Mouse (Mus musculus): ENCODE measurements around the gene Cpne1. TPM values are rescaled to one million over a fixed set of nuclear protein-coding genes. Genes with fewer than 3 reads are reported as not detected.

Cpne1 gene
- polyA plus RNA-seq, 1 experiment from 2014 or later = 67.0 TPM

GRCm38 (mm10) chr2:156071236-156071635 is 40.5 kb downstream of the Cpne1 start:
- H3K9me3 ChIP-seq (replicated peaks) = no peaks in the 10 kb centered on the region
- H3K4me1 ChIP-seq = peaks cover 11% of the 10 kb centered on the region
- 96% methylated on average over 10 of the region's 10 CpGs for WGBS
- H3K27ac ChIP-seq (replicated peaks) = no peak overlapping the region
- no peak for DNase-seq (ENCODE audit: low spot score)
- H3K36me3 ChIP-seq = peaks cover 95% of the 10 kb centered on the region
- no peak overlapping the region for H3K4me3 ChIP-seq
- H3K27me3 ChIP-seq (ENCODE audit: low read depth, poor library complexity, severe bottlenecking) = peaks cover 2% of the 10 kb centered on the region; the same call in 1 of the 2 replicates

GRCm38 (mm10) chr2:156067916-156068315 is 43.8 kb downstream of the Cpne1 start:
- Histone ChIP-seq H3K4me1 (peaks cover 25% of the 10 kb centered on the region), H3K36me3 (peaks cover 62% of the 10 kb centered on the region), H3K27ac (replicated peaks) (no peak overlapping the region), H3K27me3 (ENCODE audit: low read depth, poor library complexity, severe bottlenecking) (peaks cover 4% of the 10 kb centered on the region; the same call in 1 of the 2 replicates), H3K9me3 (replicated peaks) (no peaks in the 10 kb centered on the region), H3K4me3 (no peak overlapping the region)
- DNase-seq (ENCODE audit: low spot score) = no peak
- 93% methylated on average over 10 of the region's 10 CpGs for WGBS

- H3K27ac ChIP-seq (replicated peaks) = peak overlapping the region; percentile 95
- no peaks in the 10 kb centered on the region for H3K9me3 ChIP-seq (replicated peaks)
- no peak for DNase-seq (ENCODE audit: low spot score)
- peak overlapping the region; percentile 73 for H3K4me3 ChIP-seq
- H3K27me3 ChIP-seq (ENCODE audit: low read depth, poor library complexity, severe bottlenecking) = peaks cover 4% of the 10 kb centered on the region; the same call in 1 of the 2 replicates
- peaks cover 44% of the 10 kb centered on the region for H3K36me3 ChIP-seq
- H3K4me1 ChIP-seq = peaks cover 25% of the 10 kb centered on the region
- WGBS = 39% methylated on average over 10 of the region's 10 CpGs
Measured at GRCm38 (mm10) chr2:156066126-156066525, 45.6 kb downstream of the Cpne1 start.

- H3K27ac ChIP-seq (replicated peaks) = peak within 1 kb of the TSS; percentile 95
- H3K36me3 ChIP-seq = peaks cover 36% of the 10 kb centered on the region
- WGBS = under 1% methylated on average over 81 of the region's 81 CpGs
- H3K27me3 ChIP-seq (ENCODE audit: low read depth, poor library complexity, severe bottlenecking) = peaks cover 4% of the 10 kb centered on the region; the same call in 1 of the 2 replicates
- H3K4me1 ChIP-seq = peaks cover 25% of the 10 kb centered on the region
- no peaks in the 10 kb centered on the region for H3K9me3 ChIP-seq (replicated peaks)
- peak; percentile 87 for DNase-seq (ENCODE audit: low spot score)
- peak within 1 kb of the TSS; percentile 73 for H3K4me3 ChIP-seq
Measured at GRCm38 (mm10) chr2:156065099-156066041, 46.4 kb downstream of the Cpne1 start, which contains the start of gene Spag4. Gene Spag4 (plus strand): TSS chr2:156065175.

- Histone ChIP-seq H3K27ac (replicated peaks) (no peak within 1 kb of the TSS), H3K9me3 (replicated peaks) (no peaks in the 10 kb centered on the region), H3K4me1 (no peaks in the 10 kb centered on the region), H3K36me3 (no peaks in the 10 kb centered on the region), H3K4me3 (no peak within 1 kb of the TSS), H3K27me3 (ENCODE audit: low read depth, poor library complexity, severe bottlenecking) (peaks cover 16% of the 10 kb centered on the region)
- DNase-seq (ENCODE audit: low spot score) = no peak
- 88% methylated on average over 9 of the region's 9 CpGs for WGBS
Measured at GRCm38 (mm10) chr2:156052816-156053215, 58.9 kb downstream of the Cpne1 start, which contains the start of gene Fer1l4. Gene Fer1l4 (minus strand): TSS chr2:156052947.

- no peaks in the 10 kb centered on the region for H3K4me1 ChIP-seq
- no peak for DNase-seq (ENCODE audit: low spot score)
Measured at GRCm38 (mm10) chr2:156047929-156048328, 63.8 kb downstream of the Cpne1 start.

GRCm38 (mm10) chr2:156042903-156043302 is 68.9 kb downstream of the Cpne1 start:
- no peak for DNase-seq (ENCODE audit: low spot score)
- Histone ChIP-seq H3K4me3 (no peak overlapping the region), H3K27ac (replicated peaks) (no peak overlapping the region), H3K27me3 (ENCODE audit: low read depth, poor library complexity, severe bottlenecking) (peaks cover 11% of the 10 kb centered on the region), H3K36me3 (no peaks in the 10 kb centered on the region), H3K4me1 (no peaks in the 10 kb centered on the region), H3K9me3 (replicated peaks) (no peaks in the 10 kb centered on the region)
- 86% methylated on average over 8 of the region's 8 CpGs for WGBS

More at GRCm38 (mm10) chr2:156047929-156048328, 63.8 kb downstream of the Cpne1 start:
- H3K27me3 ChIP-seq (ENCODE audit: low read depth, poor library complexity, severe bottlenecking) = peaks cover 27% of the 10 kb centered on the region
- no peak overlapping the region for H3K4me3 ChIP-seq
- no peaks in the 10 kb centered on the region for H3K36me3 ChIP-seq
- no peak overlapping the region for H3K27ac ChIP-seq (replicated peaks)
- no peaks in the 10 kb centered on the region for H3K9me3 ChIP-seq (replicated peaks)
- WGBS = 6% methylated on average over 19 of the region's 19 CpGs

- Histone ChIP-seq H3K27ac (replicated peaks) (no peak overlapping the region), H3K36me3 (no peaks in the 10 kb centered on the region), H3K4me3 (no peak overlapping the region), H3K27me3 (ENCODE audit: low read depth, poor library complexity, severe bottlenecking) (no peaks in the 10 kb centered on the region), H3K4me1 (no peaks in the 10 kb centered on the region), H3K9me3 (replicated peaks) (no peaks in the 10 kb centered on the region)
- DNase-seq (ENCODE audit: low spot score) = no peak
- 91% methylated on average over 3 of the region's 3 CpGs for WGBS
Measured at GRCm38 (mm10) chr2:156039390-156039789, 72.4 kb downstream of the Cpne1 start.

GRCm38 (mm10) chr2:156025482-156025881 is 86.3 kb downstream of the Cpne1 start:
- no peaks in the 10 kb centered on the region for H3K27me3 ChIP-seq (ENCODE audit: low read depth, poor library complexity, severe bottlenecking)
- no peak overlapping the region for H3K4me3 ChIP-seq
- no peaks in the 10 kb centered on the region for H3K9me3 ChIP-seq (replicated peaks)
- 0 out of 2 replicates have a peak, but pooled peaks cover 3% of the 10 kb centered on the region for H3K36me3 ChIP-seq
- no peaks in the 10 kb centered on the region for H3K4me1 ChIP-seq
- no peak overlapping the region for H3K27ac ChIP-seq (replicated peaks)
- no peak for DNase-seq (ENCODE audit: low spot score)

Other genes with a start within 250 kb of the Cpne1 start
- 81.9 and 86.3 TPM in 2 replicates for gene Uqcc1, start 181.7 kb downstream of the Cpne1 start, polyA plus RNA-seq (2016; fragmentation: Nextera tagmentation; extraction: Ambion mirVana)
- 0.10 TPM in 1 of 2 replicates, not detected in the other for gene Gm15557, start 171.2 kb downstream of the Cpne1 start, polyA plus RNA-seq (2016; fragmentation: Nextera tagmentation; extraction: Ambion mirVana)
- 0.07 TPM in 2 replicates for gene Gdf5, start 166.6 kb downstream of the Cpne1 start, polyA plus RNA-seq (2016; fragmentation: Nextera tagmentation; extraction: Ambion mirVana)
- 24.1 and 24.3 TPM in 2 replicates for gene Cep250, start 155.5 kb downstream of the Cpne1 start, polyA plus RNA-seq (2016; fragmentation: Nextera tagmentation; extraction: Ambion mirVana)
- 1.2 and 2.3 TPM in 2 replicates for gene 6430550D23Rik, start 104.0 kb downstream of the Cpne1 start, polyA plus RNA-seq (2016; fragmentation: Nextera tagmentation; extraction: Ambion mirVana)
- 211 and 239 TPM in 2 replicates for gene Ergic3, start 103.9 kb downstream of the Cpne1 start, polyA plus RNA-seq (2016; fragmentation: Nextera tagmentation; extraction: Ambion mirVana)
- 0.04 and 0.16 TPM in 2 replicates for gene Fer1l4, start 59.0 kb downstream of the Cpne1 start, polyA plus RNA-seq (2016; fragmentation: Nextera tagmentation; extraction: Ambion mirVana)
- 6.1 and 6.5 TPM in 2 replicates for gene Spag4, start 46.8 kb downstream of the Cpne1 start, polyA plus RNA-seq (2016; fragmentation: Nextera tagmentation; extraction: Ambion mirVana)
- gene Rbm12, start within 50 bp of the Cpne1 start, polyA plus RNA-seq (2016; fragmentation: Nextera tagmentation; extraction: Ambion mirVana) = 43.9 and 47.2 TPM in 2 replicates
- 19.1 and 27.3 TPM in 2 replicates for gene Gm28036, start 15.1 kb upstream of the Cpne1 start, polyA plus RNA-seq (2016; fragmentation: Nextera tagmentation; extraction: Ambion mirVana)
- 426 and 441 TPM in 2 replicates for gene Romo1, start 32.1 kb upstream of the Cpne1 start, polyA plus RNA-seq (2016; fragmentation: Nextera tagmentation; extraction: Ambion mirVana)
- gene Nfs1, start 32.2 kb upstream of the Cpne1 start, polyA plus RNA-seq (2016; fragmentation: Nextera tagmentation; extraction: Ambion mirVana) = 46.0 and 46.7 TPM in 2 replicates
- 584 and 587 TPM in 2 replicates for gene Rbm39, start 68.3 kb upstream of the Cpne1 start, polyA plus RNA-seq (2016; fragmentation: Nextera tagmentation; extraction: Ambion mirVana)
- 75.5 and 82.8 TPM in 2 replicates for gene Phf20, start 84.5 kb upstream of the Cpne1 start, polyA plus RNA-seq (2016; fragmentation: Nextera tagmentation; extraction: Ambion mirVana)
- gene Cnbd2, start 200.3 kb upstream of the Cpne1 start, polyA plus RNA-seq (2016; fragmentation: Nextera tagmentation; extraction: Ambion mirVana) = 3.1 and 3.4 TPM in 2 replicates
- gene Scand1, start 200.7 kb upstream of the Cpne1 start, polyA plus RNA-seq (2016; fragmentation: Nextera tagmentation; extraction: Ambion mirVana) = 64.7 and 70.3 TPM in 2 replicates

All from midbrain, embryonic 10.5 days (tissue).